Mouse (Mus musculus) liver, postnatal 0 days (tissue): ENCODE results near the gene Atxn2l.

Source experiments
- CTCF ChIP-seq: sonication (generic); IDR thresholded peaks from 2 replicates; pipeline ENCODE4 v1.5.1; 2016; ENCODE audit warnings: antibody characterized with exemption, low read depth
- EP300 ChIP-seq: IDR thresholded peaks from 2 replicates; pipeline ENCODE4 v1.6.1; 2016; ENCODE audit warnings: antibody characterized with exemption, low read depth, mild to moderate bottlenecking

DNA sequence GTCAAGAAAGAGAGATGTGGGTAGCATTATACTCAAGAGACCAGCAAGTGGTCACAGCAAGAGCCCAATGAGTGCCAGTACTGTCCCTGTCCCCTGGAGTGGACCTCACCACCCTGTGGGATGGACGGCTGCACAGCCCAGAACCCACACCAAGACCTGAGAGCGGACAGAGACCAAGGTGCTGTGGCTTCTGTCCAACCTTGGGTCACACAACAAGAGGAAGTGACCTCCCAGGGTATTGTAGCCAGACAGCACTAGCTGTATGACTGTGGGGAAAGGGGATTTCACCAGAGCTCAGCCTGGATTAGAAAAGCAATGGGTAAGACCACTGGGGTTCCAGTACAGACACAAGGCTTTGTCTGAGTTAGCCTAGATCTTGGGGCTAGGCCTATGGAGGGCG lies 51.0 kb downstream of the Atxn2l start:
- no peak for TF ChIP-seq EP300
- TF ChIP-seq CTCF = no peak
